Mouse (Mus musculus) stomach, postnatal 0 days (tissue): ENCODE data around the gene Zfp110. TPM values are rescaled to one million over a fixed set of nuclear protein-coding genes. Genes with fewer than 3 reads are reported as not detected.
"Not testable (repeated sequence)": the region's sequence is repeated elsewhere in the genome, so short reads cannot be mapped to it uniquely, and the experiment has no call there.

ENCODE experiments used
- ATAC-seq: fragments of 200-750 bp; cut with Nextera tagmentation; 2 replicates; pipeline ENCODE4 v1.8.0; 2017; ENCODE audit not compliant: low FRiP score, low TSS enrichment
- DNase-seq: peaks from one replicate; pipeline ENCODE4 v3.0.0-alpha.2; 2016; ENCODE audit warnings: low spot score
- H3K27ac ChIP-seq: fragments of 300-500 bp; sonication (generic); replicated peaks from 2 replicates; pipeline ENCODE4 v1.5.1; 2014; ENCODE audit warnings: mild to moderate bottlenecking, control low read depth
- H3K27me3 ChIP-seq: fragments of 300-500 bp; sonication (generic); 2 replicates; pipeline ENCODE4 v1.6.1; 2014; ENCODE audit warnings: low read length; ENCODE audit not compliant: control insufficient read depth, insufficient read depth
- H3K36me3 ChIP-seq: fragments of 300-500 bp; sonication (generic); 2 replicates; pipeline ENCODE4 v1.6.1; 2014; ENCODE audit warnings: low read length, mixed read lengths; ENCODE audit not compliant: control insufficient read depth, insufficient read depth
- H3K4me1 ChIP-seq: fragments of 300-500 bp; sonication (generic); replicated peaks from 2 replicates; pipeline ENCODE4 v1.6.1; 2014; ENCODE audit warnings: antibody characterized with exemption; ENCODE audit not compliant: control insufficient read depth, insufficient read depth
- H3K4me2 ChIP-seq: fragments of 300-500 bp; sonication (generic); replicated peaks from 2 replicates; pipeline ENCODE4 v1.6.1; 2014; ENCODE audit warnings: low read depth, mild to moderate bottlenecking, control low read depth, moderate library complexity
- H3K4me3 ChIP-seq: fragments of 300-500 bp; sonication (generic); 2 replicates; pipeline ENCODE4 v1.5.1; 2014; ENCODE audit warnings: low read depth, low read length, control low read depth
- H3K9ac ChIP-seq: fragments of 300-500 bp; sonication (generic); 2 replicates; pipeline ENCODE4 v1.6.1; 2014; ENCODE audit warnings: mild to moderate bottlenecking, low read length, control low read depth, mixed read lengths
- H3K9me3 ChIP-seq: fragments of 300-500 bp; sonication (generic); 2 replicates; pipeline ENCODE4 v1.6.1; 2016; ENCODE audit warnings: low read length; ENCODE audit not compliant: control insufficient read depth
- CTCF ChIP-seq: IDR thresholded peaks from 2 replicates; pipeline ENCODE4 v1.5.1; 2016; ENCODE audit warnings: antibody characterized with exemption, low read depth, mild to moderate bottlenecking, moderate library complexity
- EP300 ChIP-seq: optimal IDR thresholded peaks from 2 replicates; pipeline ENCODE3; 2016; ENCODE audit warnings: antibody characterized with exemption
- WGBS: fragments of 180-500 bp; shearing (Covaris S2); extraction: QIAGEN DNeasy Blood & Tissue Kit; methylation state at CpG from one replicate; pipeline ENCODE4 v1.1.7; 2014; 5-methylcytosine and 5-hydroxymethylcytosine counted together
- polyA plus RNA-seq: library from polyadenylated mRNA; unstranded; fragments of >200 nt; fragmentation: Nextera tagmentation; extraction: Ambion mirVana; gene quantifications from 2 replicates; pipeline ENCODE4 v1.2.1, GENCODE M21; 2015

The Zfp110 gene
- polyA plus RNA-seq, 1 experiment from 2014 or later: 15.9 TPM

DNA sequence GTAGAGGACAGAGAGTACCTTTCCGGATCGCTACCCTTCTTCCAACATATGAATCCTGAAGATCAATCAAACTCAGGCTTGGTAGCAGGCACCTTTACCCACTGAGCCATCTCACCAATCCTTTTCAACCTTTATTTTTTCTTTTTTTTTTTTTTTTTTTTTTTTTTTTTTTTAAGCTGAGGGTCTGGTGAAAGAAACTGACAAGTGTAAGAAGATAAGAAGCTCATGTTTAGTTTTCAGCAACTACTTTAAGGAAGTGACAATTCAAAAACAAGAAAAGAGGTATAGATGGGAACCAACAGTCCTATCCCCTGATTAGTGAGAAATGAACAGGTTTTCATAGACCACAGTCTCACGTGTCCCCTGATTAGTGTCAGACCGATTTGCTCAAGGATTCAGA, 1.2 kb downstream of the Zfp110 start:
- Histone ChIP-seq H3K36me3 (peaks cover 15% of the 10 kb centered on the region), H3K4me1 (0 out of 2 replicates have a peak, but pooled peaks cover 2% of the 10 kb centered on the region), H3K27ac (no peak overlapping the region), H3K4me2 (peak overlapping the region; percentile 68), H3K27me3 (no peaks in the 10 kb centered on the region), H3K9ac (no peak overlapping the region), H3K4me3 (peak overlapping the region; percentile 69), H3K9me3 (peaks cover 4% of the 10 kb centered on the region; the same call in 1 of the 2 replicates)
- WGBS: 95% methylated on average over 4 of the region's 4 CpGs
- no peak for ATAC-seq
- no peak for DNase-seq
- TF ChIP-seq CTCF (no peak), EP300 (no peak)

DNA sequence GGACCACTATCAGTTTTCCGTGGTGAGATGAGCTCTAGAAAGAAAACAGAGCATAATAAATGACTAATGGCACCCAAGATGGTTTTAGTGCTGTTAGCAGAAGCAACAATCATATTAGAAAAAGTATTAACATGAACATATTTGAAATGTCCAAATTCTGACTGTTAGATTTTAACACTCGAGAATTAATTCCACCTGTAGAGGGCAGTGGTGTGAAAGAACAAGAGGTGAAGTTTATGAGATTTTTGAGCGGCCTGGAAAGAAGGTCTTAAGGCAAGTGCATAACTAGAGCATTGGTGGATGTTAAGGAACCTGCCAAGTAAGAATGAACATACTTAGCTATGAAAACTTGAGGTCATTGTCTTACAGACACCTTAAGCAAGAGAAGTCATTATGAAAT, 39.7 kb downstream of the Zfp110 start:
- Histone ChIP-seq H3K4me3 (no peak overlapping the region), H3K9me3 (no peaks in the 10 kb centered on the region), H3K9ac (no peak overlapping the region), H3K27me3 (no peaks in the 10 kb centered on the region), H3K4me1 (no peaks in the 10 kb centered on the region), H3K4me2 (no peak overlapping the region), H3K27ac (no peak overlapping the region), H3K36me3 (no peaks in the 10 kb centered on the region)
- WGBS: 14% methylated on average over 3 of the region's 3 CpGs
- no peak for DNase-seq
- no peak for ATAC-seq
- peak; percentile 66 for TF ChIP-seq CTCF
- TF ChIP-seq EP300: no peak

- peaks cover 4% of the 10 kb centered on the region for H3K4me1 ChIP-seq
- ATAC-seq: no peak
- peaks cover 2% of the 10 kb centered on the region; the same call in 1 of the 2 replicates for H3K36me3 ChIP-seq
- no peak overlapping the region for H3K9ac ChIP-seq
- no peak overlapping the region for H3K4me3 ChIP-seq
- H3K4me2 ChIP-seq: no peak overlapping the region
- H3K9me3 ChIP-seq: no peaks in the 10 kb centered on the region
- H3K27ac ChIP-seq: no peak overlapping the region
- TF ChIP-seq EP300 (no peak), CTCF (no peak)
- no peaks in the 10 kb centered on the region for H3K27me3 ChIP-seq
- no peak for DNase-seq
These were observed 45.5 kb downstream of the Zfp110 start for GRCm38 (mm10) chr7:12880036-12880435.

GRCm38 (mm10) chr7:12880497-12880896, 45.9 kb downstream of the Zfp110 start:
- H3K9me3 ChIP-seq, H3K9ac ChIP-seq, H3K27me3 ChIP-seq, H3K4me1 ChIP-seq, H3K27ac ChIP-seq, DNase-seq, H3K36me3 ChIP-seq, ATAC-seq: not testable (repeated sequence)
- WGBS: 51% methylated on average over 8 of the region's 8 CpGs
- Histone ChIP-seq H3K4me3 (peak overlapping the region; percentile 74), H3K4me2 (peak overlapping the region; percentile 82)

- peak within 1 kb of the TSS; percentile 82 for H3K4me2 ChIP-seq
- TF ChIP-seq EP300 (no peak), CTCF (peak; percentile 17)
- no peak within 1 kb of the TSS for H3K27ac ChIP-seq
- H3K27me3 ChIP-seq: no peaks in the 10 kb centered on the region
- WGBS: under 1% methylated on average over 35 of the region's 35 CpGs
- peaks cover 4% of the 10 kb centered on the region for H3K4me1 ChIP-seq
- no peaks in the 10 kb centered on the region for H3K9me3 ChIP-seq
- H3K36me3 ChIP-seq: peaks cover 6% of the 10 kb centered on the region; the same call in 1 of the 2 replicates
- ATAC-seq (peak; percentile 100), DNase-seq (peak; percentile 92)
- peak within 1 kb of the TSS; percentile 74 for H3K4me3 ChIP-seq
- H3K9ac ChIP-seq: peak within 1 kb of the TSS; percentile 68
These were observed 46.5 kb downstream of the Zfp110 start, which contains the start of gene Zfp128 for GRCm38 (mm10) chr7:12880911-12881660. Zfp128 (plus strand) TSS chr7:12881177.

DNA sequence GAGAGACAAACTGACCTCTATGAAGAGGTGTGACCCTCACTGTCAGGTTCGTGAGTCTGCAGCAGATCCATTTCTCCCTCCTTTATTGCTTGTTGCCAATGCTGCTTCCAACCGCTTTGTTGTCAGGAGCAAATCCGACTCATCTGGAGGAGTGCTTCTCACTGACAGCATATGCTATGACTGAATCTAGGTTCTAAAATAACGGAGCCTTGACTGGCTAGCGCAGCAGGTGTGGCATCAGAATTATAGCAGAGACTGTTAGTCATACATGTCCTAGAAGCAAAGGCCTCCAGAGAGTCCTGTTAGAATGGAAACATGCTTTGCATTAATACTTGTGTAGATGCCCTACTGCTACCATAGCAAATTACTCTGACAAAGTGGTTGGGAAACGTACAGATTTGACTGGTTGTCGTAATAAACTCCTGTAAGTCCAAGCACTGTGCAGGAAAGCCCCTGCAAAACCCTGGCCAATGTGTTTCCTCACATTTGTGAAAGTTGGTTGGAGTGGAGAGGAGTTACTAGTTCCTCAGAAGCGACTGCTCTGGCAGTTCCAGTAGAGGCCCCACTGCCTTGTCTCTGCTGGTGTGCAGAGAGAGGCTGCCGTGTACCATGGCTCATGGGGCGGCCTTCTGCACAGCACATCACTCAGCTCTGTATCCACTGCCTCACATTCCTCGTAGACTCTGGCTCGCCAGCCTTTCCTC, 52.2 kb downstream of the Zfp110 start:
- H3K9ac ChIP-seq: no peak overlapping the region
- H3K36me3 ChIP-seq: peaks cover 17% of the 10 kb centered on the region; the same call in 1 of the 2 replicates
- ATAC-seq (no peak), DNase-seq (no peak)
- 90% methylated on average over 12 of the region's 12 CpGs for WGBS
- H3K27me3 ChIP-seq: no peaks in the 10 kb centered on the region
- H3K4me3 ChIP-seq: no peak overlapping the region
- H3K9me3 ChIP-seq: no peaks in the 10 kb centered on the region
- no peaks in the 10 kb centered on the region; the same call in none of the 2 replicates for H3K4me1 ChIP-seq
- H3K27ac ChIP-seq: no peak overlapping the region
- TF ChIP-seq EP300 (no peak), CTCF (no peak)
- no peak overlapping the region for H3K4me2 ChIP-seq
